Mouse (Mus musculus) forebrain, postnatal 0 days (tissue): Measurements from ENCODE around the gene Cdk5r1. TPM values are rescaled to one million over a fixed set of nuclear protein-coding genes. Genes with fewer than 3 reads are reported as not detected.
A peak's percentile ranks its signal among the peaks of the same experiment; 100 is the strongest.

Experiments
- ATAC-seq: fragments of 200-750 bp; cut with Nextera tagmentation; 2 replicates; pipeline ENCODE4 v1.8.0; 2017; ENCODE audit warnings: mild to moderate bottlenecking, moderate library complexity
- DNase-seq: peaks from one replicate; pipeline ENCODE4 v3.0.0-alpha.2; 2015
- H3K27ac ChIP-seq: fragments of 300-500 bp; sonication (generic); 2 replicates; pipeline ENCODE4 v1.5.1; 2014; ENCODE audit warnings: low read depth, mild to moderate bottlenecking, antibody characterized with exemption, low read length, moderate library complexity, mixed read lengths
- H3K27me3 ChIP-seq: fragments of 300-500 bp; sonication (generic); 2 replicates; pipeline ENCODE4 v1.6.1; 2014; ENCODE audit warnings: mild to moderate bottlenecking, low read length, mixed read lengths; ENCODE audit not compliant: insufficient read depth
- H3K36me3 ChIP-seq: fragments of 300-500 bp; sonication (generic); 2 replicates; pipeline ENCODE4 v1.6.1; 2014; ENCODE audit warnings: mild to moderate bottlenecking, moderate library complexity; ENCODE audit not compliant: insufficient read depth
- H3K4me1 ChIP-seq: fragments of 300-500 bp; sonication (generic); 2 replicates; pipeline ENCODE4 v1.6.1; 2014; ENCODE audit warnings: antibody characterized with exemption; ENCODE audit not compliant: insufficient read depth
- H3K4me2 ChIP-seq: fragments of 300-500 bp; sonication (generic); 2 replicates; pipeline ENCODE4 v1.6.1; 2014; ENCODE audit warnings: low read depth, mild to moderate bottlenecking, moderate library complexity
- H3K4me3 ChIP-seq: fragments of 300-500 bp; sonication (generic); 2 replicates; pipeline ENCODE4 v1.5.1; 2014; ENCODE audit warnings: low read depth, low read length, mixed read lengths
- H3K9ac ChIP-seq: fragments of 300-500 bp; sonication (generic); 2 replicates; pipeline ENCODE4 v1.6.1; 2014; ENCODE audit warnings: mild to moderate bottlenecking
- H3K9me3 ChIP-seq: fragments of 300-500 bp; sonication (generic); 2 replicates; pipeline ENCODE4 v1.6.1; 2016; ENCODE audit warnings: low read length
- CTCF ChIP-seq: sonication (generic); IDR thresholded peaks from 2 replicates; pipeline ENCODE4 v1.5.1; 2016; ENCODE audit warnings: antibody characterized with exemption, control low read depth, low read depth
- WGBS: fragments of 180-500 bp; shearing (Covaris S2); extraction: QIAGEN DNeasy Blood & Tissue Kit; methylation state at CpG from one replicate; pipeline ENCODE4 v1.1.7; 2014; 5-methylcytosine and 5-hydroxymethylcytosine counted together
- polyA plus RNA-seq: library from polyadenylated mRNA; unstranded; fragments of >200 nt; fragmentation: Nextera tagmentation; extraction: Ambion mirVana; gene quantifications from 2 replicates; pipeline ENCODE4 v1.2.1, GENCODE M21; 2015
- total RNA-seq: library from RNA; depleted of rRNA; stranded (reverse); fragments of >200 nt; gene quantifications from 2 replicates; pipeline ENCODE4 v1.2.3, GENCODE M21; 2014

Gene Cdk5r1
- total and polyA plus RNA-seq, 2 experiments from 2014 or later = 117 to 416 TPM

GRCm38 (mm10) chr11:80496640-80497039, 19.8 kb downstream of the Cdk5r1 start:
- ATAC-seq (no peak), DNase-seq (no peak)
- Histone ChIP-seq H3K27me3 (no peaks in the 10 kb centered on the region), H3K27ac (no peak overlapping the region), H3K4me1 (peaks cover 10% of the 10 kb centered on the region; the same call in 1 of the 2 replicates), H3K4me2 (no peak overlapping the region), H3K9me3 (no peaks in the 10 kb centered on the region), H3K4me3 (no peak overlapping the region), H3K36me3 (no peaks in the 10 kb centered on the region), H3K9ac (no peak overlapping the region)
- WGBS = 80% methylated on average over 1 of the region's 1 CpGs
- TF ChIP-seq CTCF = no peak

GRCm38 (mm10) chr11:80497225-80497919, 20.5 kb downstream of the Cdk5r1 start:
- no peak overlapping the region for H3K4me2 ChIP-seq
- 80% methylated on average over 10 of the region's 10 CpGs for WGBS

GRCm38 (mm10) chr11:80498328-80499070, 21.7 kb downstream of the Cdk5r1 start:
- H3K4me2 ChIP-seq = no peak overlapping the region
- no peaks in the 10 kb centered on the region for H3K27me3 ChIP-seq
- DNase-seq (no peak), ATAC-seq (peak; percentile 60)
- WGBS = 40% methylated on average over 11 of the region's 11 CpGs
- H3K9me3 ChIP-seq = no peaks in the 10 kb centered on the region
- no peaks in the 10 kb centered on the region for H3K36me3 ChIP-seq
- H3K9ac ChIP-seq = peak overlapping the region; percentile 23
- TF ChIP-seq CTCF = no peak
- H3K27ac ChIP-seq = peak overlapping the region; percentile 78
- no peak overlapping the region for H3K4me3 ChIP-seq
- H3K4me1 ChIP-seq = peaks cover 16% of the 10 kb centered on the region

More at GRCm38 (mm10) chr11:80497225-80497919, 20.5 kb downstream of the Cdk5r1 start:
- DNase-seq (no peak), ATAC-seq (no peak)
- Histone ChIP-seq H3K27me3 (no peaks in the 10 kb centered on the region), H3K9me3 (no peaks in the 10 kb centered on the region), H3K9ac (no peak overlapping the region), H3K4me3 (no peak overlapping the region), H3K27ac (no peak overlapping the region), H3K36me3 (no peaks in the 10 kb centered on the region), H3K4me1 (peaks cover 10% of the 10 kb centered on the region; the same call in 1 of the 2 replicates)
- TF ChIP-seq CTCF = no peak

- no peaks in the 10 kb centered on the region for H3K27me3 ChIP-seq
- H3K4me2 ChIP-seq = no peak overlapping the region
- ATAC-seq (no peak), DNase-seq (no peak)
- H3K9ac ChIP-seq = no peak overlapping the region
- WGBS = 63% methylated on average over 4 of the region's 4 CpGs
- no peak for TF ChIP-seq CTCF
- H3K9me3 ChIP-seq = no peaks in the 10 kb centered on the region
- no peak overlapping the region for H3K4me3 ChIP-seq
- H3K36me3 ChIP-seq = no peaks in the 10 kb centered on the region
- H3K4me1 ChIP-seq = peaks cover 26% of the 10 kb centered on the region
- H3K27ac ChIP-seq = peak overlapping the region; percentile 78; the same call in 1 of the 2 replicates
These were observed 22.7 kb downstream of the Cdk5r1 start for GRCm38 (mm10) chr11:80499550-80499952.

DNA sequence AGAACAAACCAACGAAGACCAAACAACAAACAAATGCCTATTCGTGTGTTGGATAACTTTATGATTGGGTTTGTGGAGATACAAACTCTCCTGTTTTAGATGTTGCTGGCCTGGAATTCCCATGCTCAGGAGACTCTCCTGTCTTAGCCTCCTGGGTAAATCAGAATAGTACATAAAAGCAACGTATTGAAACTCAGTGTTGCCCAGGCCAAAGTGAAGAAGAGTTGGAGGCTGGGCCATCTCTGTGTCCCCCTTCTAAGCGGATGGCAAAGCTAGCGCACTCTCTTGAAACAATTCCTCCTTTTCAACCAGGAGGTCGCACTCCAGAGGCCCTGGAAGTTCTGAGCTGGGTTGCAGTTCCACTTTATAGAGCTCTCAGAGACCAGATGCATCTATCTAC, 26.5 kb downstream of the Cdk5r1 start:
- 63% methylated on average over 6 of the region's 6 CpGs for WGBS
- Histone ChIP-seq H3K27ac (peak overlapping the region; percentile 100), H3K9me3 (no peaks in the 10 kb centered on the region), H3K4me1 (peaks cover 40% of the 10 kb centered on the region), H3K9ac (peak overlapping the region; percentile 51; the same call in 1 of the 2 replicates), H3K4me2 (no peak overlapping the region), H3K36me3 (no peaks in the 10 kb centered on the region), H3K27me3 (no peaks in the 10 kb centered on the region), H3K4me3 (no peak overlapping the region)
- DNase-seq (no peak), ATAC-seq (no peak)
- TF ChIP-seq CTCF = no peak

DNA sequence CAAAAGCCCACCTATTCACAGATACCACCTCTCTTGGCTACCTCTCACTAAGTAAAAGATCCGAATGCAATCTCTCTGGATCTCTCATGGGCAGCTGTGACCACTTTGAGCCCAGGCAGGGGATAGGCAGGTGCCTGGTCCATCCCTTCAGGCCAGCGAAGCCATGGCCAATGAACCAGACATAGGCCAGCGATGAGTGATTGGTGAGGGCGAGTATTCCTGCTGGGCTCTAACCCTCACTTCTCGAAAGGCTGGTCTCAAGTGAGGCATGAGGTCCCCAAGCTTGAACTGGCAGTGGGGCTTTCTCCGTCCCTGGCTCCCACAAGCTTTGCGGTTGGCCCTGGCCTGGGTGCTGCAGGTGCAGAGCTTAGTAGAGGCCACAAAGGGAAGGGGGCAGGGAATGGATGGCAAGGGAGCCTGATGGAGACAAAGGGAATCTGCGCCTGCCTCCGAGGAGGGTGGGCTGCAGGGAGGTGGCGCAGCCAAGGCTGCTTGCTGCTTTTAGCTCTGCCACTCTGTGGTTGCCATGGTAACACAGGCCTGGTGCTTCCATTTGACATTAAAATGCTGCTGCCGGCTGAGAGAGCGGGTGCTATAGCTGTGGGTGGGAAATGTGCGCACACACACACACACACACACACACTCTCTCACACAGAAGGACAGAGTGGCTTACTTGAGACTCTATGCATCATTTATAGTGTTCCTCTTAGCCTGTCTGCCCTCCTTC, 27.1 kb downstream of the Cdk5r1 start:
- H3K4me2 ChIP-seq = peak overlapping the region; percentile 21
- ATAC-seq (peak; percentile 99), DNase-seq (peak; percentile 98)
- H3K9me3 ChIP-seq = no peaks in the 10 kb centered on the region
- peak overlapping the region; percentile 51 for H3K9ac ChIP-seq
- peak; percentile 49 for TF ChIP-seq CTCF
- no peaks in the 10 kb centered on the region for H3K36me3 ChIP-seq
- peak overlapping the region; percentile 100 for H3K27ac ChIP-seq
- H3K4me1 ChIP-seq = peaks cover 39% of the 10 kb centered on the region
- no peaks in the 10 kb centered on the region for H3K27me3 ChIP-seq
- 6% methylated on average over 13 of the region's 13 CpGs for WGBS
- H3K4me3 ChIP-seq = no peak overlapping the region
